Mouse (Mus musculus) hindbrain, embryonic 12.5 days (tissue): Measurements from ENCODE around the gene Fuca1. TPM values are rescaled to one million over a fixed set of nuclear protein-coding genes. Genes with fewer than 3 reads are reported as not detected.
"Not testable (repeated sequence)": the region's sequence is repeated elsewhere in the genome, so short reads cannot be mapped to it uniquely, and the experiment has no call there.

Experiments used
- ATAC-seq: fragments of 200-750 bp; cut with Nextera tagmentation; 2 replicates; pipeline ENCODE4 v1.8.0; 2017; ENCODE audit warnings: moderate TSS enrichment; ENCODE audit not compliant: low FRiP score
- H3K27ac ChIP-seq: fragments of 300-500 bp; sonication (generic); 2 replicates; pipeline ENCODE4 v1.5.1; 2016; ENCODE audit warnings: mild to moderate bottlenecking
- H3K27me3 ChIP-seq: fragments of 300-500 bp; sonication (generic); 2 replicates; pipeline ENCODE4 v1.6.1; 2016; ENCODE audit warnings: mild to moderate bottlenecking
- H3K36me3 ChIP-seq: fragments of 300-500 bp; sonication (generic); 2 replicates; pipeline ENCODE4 v1.6.1; 2016; ENCODE audit warnings: mild to moderate bottlenecking
- H3K4me1 ChIP-seq: fragments of 300-500 bp; sonication (generic); 2 replicates; pipeline ENCODE4 v1.6.1; 2016
- H3K4me2 ChIP-seq: fragments of 300-500 bp; sonication (generic); replicated peaks from 2 replicates; pipeline ENCODE4 v1.6.1; 2016; ENCODE audit warnings: mild to moderate bottlenecking
- H3K4me3 ChIP-seq: fragments of 300-500 bp; sonication (generic); 2 replicates; pipeline ENCODE4 v1.5.1; 2016; ENCODE audit warnings: mild to moderate bottlenecking
- H3K9ac ChIP-seq: fragments of 300-500 bp; sonication (generic); 2 replicates; pipeline ENCODE4 v1.6.1; 2016; ENCODE audit warnings: mild to moderate bottlenecking, moderate library complexity
- H3K9me3 ChIP-seq: fragments of 300-500 bp; sonication (generic); replicated peaks from 2 replicates; pipeline ENCODE4 v1.6.1; 2016; ENCODE audit warnings: mild to moderate bottlenecking
- WGBS: fragments of 180-500 bp; shearing (Covaris S2); methylation state at CpG from one replicate; pipeline ENCODE4 v1.1.7; 2016; 5-methylcytosine and 5-hydroxymethylcytosine counted together
- polyA plus RNA-seq: library from polyadenylated mRNA; unstranded; fragments of >200 nt; fragmentation: Nextera tagmentation; extraction: Ambion mirVana; gene quantifications from 2 replicates; pipeline ENCODE4 v1.2.1, GENCODE M21; 2016

Gene Fuca1
- polyA plus RNA-seq, 1 experiment from 2014 or later = 50.2 TPM

GRCm38 (mm10) chr4:135972911-135973811 is 52.6 kb downstream of the Fuca1 start:
- Histone ChIP-seq H3K4me3 (peak overlapping the region; percentile 86), H3K9ac (peak overlapping the region; percentile 91), H3K4me2 (peak overlapping the region; percentile 88), H3K27me3 (no peaks in the 10 kb centered on the region), H3K27ac (0 out of 2 replicates have a peak overlapping the region, but pooled peaks have one; percentile 23), H3K4me1 (peaks cover 29% of the 10 kb centered on the region), H3K36me3 (peaks cover 57% of the 10 kb centered on the region), H3K9me3 (no peaks in the 10 kb centered on the region)
- 76% methylated on average over 13 of the region's 13 CpGs for WGBS
- no peak for ATAC-seq

- H3K36me3 ChIP-seq = peaks cover 39% of the 10 kb centered on the region
- no peak for ATAC-seq
- H3K4me2 ChIP-seq = no peak overlapping the region
- H3K27ac ChIP-seq = no peak overlapping the region
- no peak overlapping the region for H3K9ac ChIP-seq
- no peaks in the 10 kb centered on the region for H3K27me3 ChIP-seq
- no peak overlapping the region for H3K4me3 ChIP-seq
- WGBS = 91% methylated on average over 12 of the region's 12 CpGs
- H3K4me1 ChIP-seq = peaks cover 12% of the 10 kb centered on the region
- no peaks in the 10 kb centered on the region for H3K9me3 ChIP-seq
These were observed 55.6 kb downstream of the Fuca1 start for GRCm38 (mm10) chr4:135976146-135976545.

- H3K36me3 ChIP-seq = peaks cover 55% of the 10 kb centered on the region
- not testable (repeated sequence) for H3K9me3 ChIP-seq, H3K4me3 ChIP-seq, H3K4me2 ChIP-seq, H3K27me3 ChIP-seq, H3K9ac ChIP-seq, ATAC-seq, H3K27ac ChIP-seq, H3K4me1 ChIP-seq
- WGBS = 98% methylated on average over 5 of the region's 5 CpGs
These were observed 59.7 kb downstream of the Fuca1 start for GRCm38 (mm10) chr4:135980223-135980622.

GRCm38 (mm10) chr4:135981524-135982063 is 61.1 kb downstream of the Fuca1 start:
- no peak overlapping the region for H3K4me2 ChIP-seq
- H3K4me1 ChIP-seq = peaks cover 15% of the 10 kb centered on the region
- ATAC-seq = no peak
- 77% methylated on average over 7 of the region's 7 CpGs for WGBS
- no peak overlapping the region for H3K27ac ChIP-seq
- no peak overlapping the region for H3K9ac ChIP-seq
- no peak overlapping the region for H3K4me3 ChIP-seq
- H3K36me3 ChIP-seq = peaks cover 43% of the 10 kb centered on the region
- no peaks in the 10 kb centered on the region for H3K9me3 ChIP-seq
- no peaks in the 10 kb centered on the region for H3K27me3 ChIP-seq

DNA sequence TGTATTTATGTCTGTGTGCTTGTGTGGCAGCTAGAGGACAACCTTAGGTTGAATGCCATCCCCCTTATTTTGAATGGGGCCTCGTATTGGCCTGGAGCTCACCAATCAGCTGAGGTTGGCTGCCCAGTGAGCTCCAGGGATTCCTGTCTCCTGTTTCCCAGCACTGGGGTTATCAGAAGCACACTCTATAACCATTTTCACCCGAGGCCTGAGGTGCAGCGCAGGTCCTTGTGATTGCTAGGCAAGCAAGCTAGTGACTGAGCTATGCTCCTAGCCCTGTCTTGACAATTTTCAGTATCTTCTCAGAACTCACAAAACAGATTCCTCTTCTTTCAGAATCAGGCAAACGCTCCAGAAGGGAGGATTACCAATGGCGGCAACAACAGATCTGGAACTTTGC is 64.0 kb downstream of the Fuca1 start:
- ATAC-seq = no peak
- H3K9ac ChIP-seq = no peak overlapping the region
- H3K4me2 ChIP-seq = no peak overlapping the region
- H3K9me3 ChIP-seq = no peaks in the 10 kb centered on the region
- H3K27ac ChIP-seq = no peak overlapping the region
- H3K36me3 ChIP-seq = peaks cover 32% of the 10 kb centered on the region
- H3K4me1 ChIP-seq = peaks cover 22% of the 10 kb centered on the region
- WGBS = 91% methylated on average over 5 of the region's 5 CpGs
- no peaks in the 10 kb centered on the region for H3K27me3 ChIP-seq
- H3K4me3 ChIP-seq = no peak overlapping the region

DNA sequence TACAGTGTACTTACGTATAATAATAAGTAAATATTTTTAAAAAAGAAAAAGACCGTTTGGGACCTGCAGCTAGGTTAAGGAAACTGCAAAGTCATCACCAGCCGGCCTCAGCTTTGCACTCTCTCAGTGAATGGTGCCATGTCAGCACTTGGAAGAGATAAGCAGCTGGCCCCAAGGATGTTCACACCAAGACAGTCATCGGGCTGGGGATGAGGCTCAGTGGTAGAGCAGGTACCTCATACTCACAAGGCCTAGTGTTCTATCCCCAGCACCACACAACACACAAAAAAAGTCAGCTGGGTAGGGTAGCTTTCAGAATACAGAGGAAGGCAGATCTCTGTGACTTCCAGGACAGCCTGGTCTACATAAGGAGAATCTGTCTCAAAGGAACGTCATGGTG is 64.7 kb downstream of the Fuca1 start:
- no peak overlapping the region for H3K27ac ChIP-seq
- H3K27me3 ChIP-seq = no peaks in the 10 kb centered on the region
- no peak overlapping the region for H3K4me3 ChIP-seq
- peaks cover 32% of the 10 kb centered on the region for H3K36me3 ChIP-seq
- H3K4me1 ChIP-seq = peaks cover 22% of the 10 kb centered on the region
- WGBS = 98% methylated on average over 5 of the region's 5 CpGs
- no peaks in the 10 kb centered on the region for H3K9me3 ChIP-seq
- ATAC-seq = no peak
- H3K4me2 ChIP-seq = no peak overlapping the region
- no peak overlapping the region; the same call in 1 of the 2 replicates for H3K9ac ChIP-seq

DNA sequence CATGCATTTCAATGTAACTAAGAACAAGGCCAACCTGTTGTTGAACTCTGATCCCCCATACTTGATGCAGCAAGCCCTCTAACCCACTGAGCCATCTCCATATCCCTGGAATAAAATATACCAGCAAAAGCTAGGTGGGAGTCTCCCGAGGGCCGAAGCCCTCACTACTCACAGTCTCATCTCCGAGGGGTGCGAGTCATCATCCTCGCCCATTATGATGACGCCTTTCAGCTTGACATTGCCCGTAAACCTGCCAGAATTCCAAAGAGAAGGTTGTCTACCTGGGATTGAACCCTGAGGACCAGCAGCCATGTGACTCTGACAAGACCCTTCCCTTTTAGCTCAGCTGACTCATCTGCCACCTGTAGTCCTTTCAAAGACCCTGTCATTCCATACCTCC is 65.2 kb downstream of the Fuca1 start:
- peaks cover 32% of the 10 kb centered on the region for H3K36me3 ChIP-seq
- peak overlapping the region; percentile 94 for H3K4me2 ChIP-seq
- no peaks in the 10 kb centered on the region for H3K27me3 ChIP-seq
- 95% methylated on average over 7 of the region's 7 CpGs for WGBS
- peak overlapping the region; percentile 93 for H3K4me3 ChIP-seq
- no peak for ATAC-seq
- H3K27ac ChIP-seq = no peak overlapping the region
- peaks cover 22% of the 10 kb centered on the region for H3K4me1 ChIP-seq
- H3K9ac ChIP-seq = peak overlapping the region; percentile 95
- no peaks in the 10 kb centered on the region for H3K9me3 ChIP-seq

DNA sequence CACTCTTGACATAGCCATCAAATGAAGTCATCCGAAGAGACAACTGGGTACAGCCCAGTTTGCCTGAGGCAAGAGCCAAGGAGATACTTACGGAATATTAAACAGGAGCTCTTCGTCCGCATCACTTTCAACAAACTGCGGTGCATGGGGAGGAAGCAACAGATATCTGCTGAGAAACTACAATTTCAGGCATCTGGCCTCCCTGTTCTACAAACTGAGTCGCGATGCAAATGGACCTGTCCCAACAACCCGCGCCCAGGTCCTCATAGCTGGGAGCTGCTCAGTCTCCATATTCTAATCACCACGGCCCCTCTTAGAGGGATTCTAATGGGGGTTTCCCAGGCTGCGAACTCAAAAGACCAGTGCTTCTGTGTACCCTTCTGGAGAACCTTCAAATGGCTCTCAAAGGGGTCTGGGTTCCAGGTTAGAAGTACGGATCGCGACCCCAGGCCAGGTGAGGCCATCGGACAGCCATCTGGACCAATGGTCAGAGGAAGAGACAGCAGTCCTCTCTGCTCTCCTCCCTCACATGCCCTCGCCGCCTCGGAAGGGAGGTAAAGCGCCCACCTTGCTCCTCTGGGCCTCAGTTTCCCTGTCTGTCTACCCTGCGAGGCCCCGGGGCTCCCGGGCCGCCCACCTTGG is 65.9 kb downstream of the Fuca1 start:
- Histone ChIP-seq H3K4me1 (peaks cover 22% of the 10 kb centered on the region), H3K27ac (peak overlapping the region; percentile 85), H3K36me3 (peaks cover 29% of the 10 kb centered on the region), H3K9ac (peak overlapping the region; percentile 95), H3K4me2 (peak overlapping the region; percentile 94), H3K4me3 (peak overlapping the region; percentile 93), H3K9me3 (no peaks in the 10 kb centered on the region), H3K27me3 (no peaks in the 10 kb centered on the region)
- WGBS = 8% methylated on average over 23 of the region's 23 CpGs
- peak; percentile 30; the same call in 1 of the 2 replicates for ATAC-seq

GRCm38 (mm10) chr4:135986943-135987710 is 66.6 kb downstream of the Fuca1 start, which contains the start of gene Pithd1:
Gene Pithd1, minus strand, starts transcription at chr4:135987264.
- H3K4me2 ChIP-seq = peak within 1 kb of the TSS; percentile 94
- peak within 1 kb of the TSS; percentile 95 for H3K9ac ChIP-seq
- no peaks in the 10 kb centered on the region for H3K9me3 ChIP-seq
- H3K4me1 ChIP-seq = peaks cover 22% of the 10 kb centered on the region
- peak; percentile 89 for ATAC-seq
- H3K36me3 ChIP-seq = peaks cover 26% of the 10 kb centered on the region
- H3K27ac ChIP-seq = peak within 1 kb of the TSS; percentile 85
- peak within 1 kb of the TSS; percentile 93 for H3K4me3 ChIP-seq
- H3K27me3 ChIP-seq = no peaks in the 10 kb centered on the region
- under 1% methylated on average over 74 of the region's 81 CpGs for WGBS

DNA sequence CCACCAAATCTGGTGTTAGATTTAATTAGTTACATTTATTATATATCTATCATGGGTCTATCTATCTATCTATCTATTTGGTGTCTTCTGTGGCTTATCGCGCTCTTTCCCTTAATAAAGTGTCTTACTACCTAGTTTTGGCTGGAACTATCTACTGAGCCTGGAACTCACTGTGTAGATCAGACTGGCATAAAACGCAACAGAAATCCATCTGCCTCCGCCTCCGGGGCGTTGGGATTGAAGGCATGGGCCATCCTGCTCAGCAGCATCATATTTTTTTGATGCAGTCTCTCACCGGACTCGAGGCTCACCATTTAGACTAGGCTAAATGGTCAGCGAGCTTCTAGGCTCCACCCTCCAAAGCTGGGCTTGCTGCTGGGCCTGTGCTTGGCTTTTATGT is 67.2 kb downstream of the Fuca1 start:
- WGBS = 68% methylated on average over 9 of the region's 9 CpGs
- no peaks in the 10 kb centered on the region for H3K27me3 ChIP-seq
- peak overlapping the region; percentile 94 for H3K4me2 ChIP-seq
- peaks cover 22% of the 10 kb centered on the region for H3K4me1 ChIP-seq
- H3K9me3 ChIP-seq = no peaks in the 10 kb centered on the region
- peak overlapping the region; percentile 95 for H3K9ac ChIP-seq
- H3K36me3 ChIP-seq = peaks cover 24% of the 10 kb centered on the region
- H3K27ac ChIP-seq = peak overlapping the region; percentile 85
- H3K4me3 ChIP-seq = peak overlapping the region; percentile 93
- ATAC-seq = no peak
